Mouse (Mus musculus) heart, adult 9 months (tissue): ENCODE measurements around the gene Rem1.

ENCODE experiments used
- DNase-seq, 2 experiments: peaks; one replicate each; pipeline ENCODE4 v3.0.0; 2022; ENCODE audit warnings: low spot score in 2 of 2

The Rem1 gene

GRCm38 (mm10) chr2:152674148-152674547 lies 47.4 kb downstream of the Rem1 start:
- DNase-seq, result no peak

- no peak for DNase-seq
These were observed 48.6 kb downstream of the Rem1 start for GRCm38 (mm10) chr2:152675252-152675791.

GRCm38 (mm10) chr2:152678302-152678701 lies 51.6 kb downstream of the Rem1 start:
- no peak for DNase-seq

GRCm38 (mm10) chr2:152678925-152679324 lies 52.2 kb downstream of the Rem1 start:
- no peak for DNase-seq

GRCm38 (mm10) chr2:152679701-152680355 lies 53.1 kb downstream of the Rem1 start:
- no peak for DNase-seq

- DNase-seq, result no peak
These were observed 56.3 kb downstream of the Rem1 start for GRCm38 (mm10) chr2:152683086-152683485.
